Mouse (Mus musculus) hindbrain, embryonic 13.5 days (tissue): ENCODE measurements around the gene Sec63. TPM values are rescaled to one million over a fixed set of nuclear protein-coding genes. Genes with fewer than 3 reads are reported as not detected.

Source experiments
- ATAC-seq: fragments of 200-750 bp; cut with Nextera tagmentation; 2 replicates; pipeline ENCODE4 v1.8.0; 2017; ENCODE audit warnings: moderate TSS enrichment; ENCODE audit not compliant: low FRiP score
- H3K27ac ChIP-seq: fragments of 300-500 bp; sonication (generic); 2 replicates; pipeline ENCODE4 v1.5.1; 2015; ENCODE audit warnings: inconsistent platforms, mild to moderate bottlenecking, moderate library complexity
- H3K27me3 ChIP-seq: fragments of 300-500 bp; sonication (generic); 2 replicates; pipeline ENCODE4 v1.6.1; 2015; ENCODE audit warnings: mild to moderate bottlenecking, inconsistent platforms
- H3K36me3 ChIP-seq: fragments of 300-500 bp; sonication (generic); 2 replicates; pipeline ENCODE4 v1.6.1; 2015; ENCODE audit warnings: mild to moderate bottlenecking, inconsistent platforms
- H3K4me1 ChIP-seq: fragments of 300-500 bp; sonication (generic); replicated peaks from 2 replicates; pipeline ENCODE4 v1.6.1; 2015; ENCODE audit warnings: inconsistent platforms
- H3K4me2 ChIP-seq: fragments of 300-500 bp; sonication (generic); 2 replicates; pipeline ENCODE4 v1.6.1; 2015; ENCODE audit warnings: inconsistent platforms, mild to moderate bottlenecking, moderate library complexity
- H3K4me3 ChIP-seq: fragments of 300-500 bp; sonication (generic); 2 replicates; pipeline ENCODE4 v1.5.1; 2015; ENCODE audit warnings: mild to moderate bottlenecking, inconsistent platforms
- H3K9ac ChIP-seq: fragments of 300-500 bp; sonication (generic); 2 replicates; pipeline ENCODE4 v1.6.1; 2015; ENCODE audit warnings: mild to moderate bottlenecking, inconsistent platforms
- H3K9me3 ChIP-seq: fragments of 300-500 bp; sonication (generic); 2 replicates; pipeline ENCODE4 v1.6.1; 2016; ENCODE audit warnings: inconsistent platforms
- WGBS: fragments of 180-500 bp; shearing (Covaris S2); methylation state at CpG from one replicate; pipeline ENCODE4 v1.1.7; 2015; 5-methylcytosine and 5-hydroxymethylcytosine counted together
- polyA plus RNA-seq: library from polyadenylated mRNA; unstranded; fragments of >200 nt; fragmentation: Nextera tagmentation; extraction: Ambion mirVana; gene quantifications from 2 replicates; pipeline ENCODE4 v1.2.1, GENCODE M21; 2015

The Sec63 gene
- polyA plus RNA-seq, result 23.7 and 23.9 TPM in 2 replicates

DNA sequence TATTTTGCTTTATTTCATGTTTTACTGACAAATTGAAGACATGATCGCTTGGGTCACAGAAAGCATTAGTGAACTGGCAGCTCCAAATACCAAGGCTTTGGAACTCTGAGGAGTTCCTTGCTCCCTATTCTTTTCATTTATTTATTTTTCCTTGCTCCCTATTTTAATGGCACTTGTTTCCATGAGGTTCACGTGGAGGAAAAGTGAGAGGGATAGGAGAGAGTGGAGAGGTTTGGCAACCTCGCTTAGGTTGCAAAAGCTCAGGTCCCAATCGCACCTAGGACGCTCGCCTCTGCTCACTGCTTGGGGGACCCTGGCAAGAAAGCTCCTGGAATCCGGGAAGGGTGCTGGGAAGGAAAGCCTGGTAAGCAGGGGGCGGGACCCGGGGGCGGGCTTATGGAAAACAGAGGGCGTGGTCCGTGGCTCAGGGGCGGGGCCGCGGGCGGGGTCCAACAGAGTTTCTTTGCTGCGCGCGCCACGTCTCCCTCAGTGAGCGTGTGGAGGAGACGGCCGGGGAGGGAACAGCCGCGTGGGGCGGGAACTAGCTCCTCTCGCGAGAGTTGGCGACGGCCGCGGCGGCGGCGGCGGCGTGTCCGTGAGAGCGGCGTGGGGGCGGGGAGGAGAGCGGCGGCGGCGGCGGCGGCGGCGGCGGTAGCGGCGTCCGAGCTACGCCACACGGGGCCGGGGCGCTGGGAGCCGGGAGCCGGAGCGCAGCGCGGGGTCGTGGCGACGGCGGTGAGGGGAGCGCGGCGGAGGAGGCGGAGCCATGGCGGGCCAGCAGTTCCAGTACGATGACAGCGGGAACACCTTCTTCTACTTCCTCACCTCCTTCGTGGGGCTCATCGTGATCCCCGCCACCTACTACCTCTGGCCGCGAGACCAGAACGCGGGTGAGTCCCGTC is at the start of gene Sec63:
Sec63 (plus strand) TSS at position 498 of the 902 bp plus-strand sequence.
- H3K36me3 ChIP-seq, result no peaks in the 10 kb centered on the region
- ATAC-seq, result peak; percentile 97
- peak within 1 kb of the TSS; percentile 98 for H3K9ac ChIP-seq
- no peaks in the 10 kb centered on the region for H3K27me3 ChIP-seq
- H3K4me1 ChIP-seq, result peaks cover 35% of the 10 kb centered on the region
- peak within 1 kb of the TSS; percentile 96 for H3K27ac ChIP-seq
- under 1% methylated on average over 36 of the region's 81 CpGs for WGBS
- H3K4me2 ChIP-seq, result peak within 1 kb of the TSS; percentile 90
- no peaks in the 10 kb centered on the region for H3K9me3 ChIP-seq
- H3K4me3 ChIP-seq, result peak within 1 kb of the TSS; percentile 92

DNA sequence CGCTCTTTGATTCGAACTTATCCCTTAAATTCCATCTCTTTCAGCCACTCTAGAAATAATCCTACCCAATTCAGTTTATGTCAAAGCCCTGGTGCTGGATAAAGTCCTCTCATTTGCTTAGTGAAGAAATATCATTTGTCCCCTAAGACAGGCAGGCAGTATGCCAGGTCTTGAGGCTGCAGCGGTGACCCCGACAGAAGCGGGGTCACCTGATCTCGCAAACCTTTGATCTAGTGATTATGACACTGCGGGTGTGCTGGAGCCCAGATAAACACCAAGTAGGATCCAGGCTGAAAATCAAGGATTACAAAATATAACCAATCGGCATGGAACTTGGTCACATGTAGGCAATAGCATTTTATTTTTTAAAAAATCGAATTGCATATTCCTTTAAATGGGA is 46.6 kb upstream of the Sec63 start:
- ATAC-seq, result no peak
- Histone ChIP-seq H3K27ac (no peak overlapping the region), H3K9ac (no peak overlapping the region), H3K9me3 (no peaks in the 10 kb centered on the region), H3K27me3 (peaks cover 9% of the 10 kb centered on the region), H3K4me2 (no peak overlapping the region), H3K4me3 (no peak overlapping the region), H3K36me3 (no peaks in the 10 kb centered on the region), H3K4me1 (peaks cover 17% of the 10 kb centered on the region)
- 23% methylated on average over 9 of the region's 9 CpGs for WGBS

GRCm38 (mm10) chr10:42715366-42716035 is 45.8 kb upstream of the Sec63 start:
- H3K9ac ChIP-seq, result no peak overlapping the region
- no peaks in the 10 kb centered on the region for H3K9me3 ChIP-seq
- H3K4me1 ChIP-seq, result peaks cover 17% of the 10 kb centered on the region
- no peak overlapping the region for H3K27ac ChIP-seq
- no peaks in the 10 kb centered on the region for H3K36me3 ChIP-seq
- peaks cover 9% of the 10 kb centered on the region for H3K27me3 ChIP-seq
- no peak overlapping the region; the same call in 1 of the 2 replicates for H3K4me3 ChIP-seq
- ATAC-seq, result no peak
- peak overlapping the region; percentile 40 for H3K4me2 ChIP-seq
- WGBS, result 19% methylated on average over 19 of the region's 19 CpGs

DNA sequence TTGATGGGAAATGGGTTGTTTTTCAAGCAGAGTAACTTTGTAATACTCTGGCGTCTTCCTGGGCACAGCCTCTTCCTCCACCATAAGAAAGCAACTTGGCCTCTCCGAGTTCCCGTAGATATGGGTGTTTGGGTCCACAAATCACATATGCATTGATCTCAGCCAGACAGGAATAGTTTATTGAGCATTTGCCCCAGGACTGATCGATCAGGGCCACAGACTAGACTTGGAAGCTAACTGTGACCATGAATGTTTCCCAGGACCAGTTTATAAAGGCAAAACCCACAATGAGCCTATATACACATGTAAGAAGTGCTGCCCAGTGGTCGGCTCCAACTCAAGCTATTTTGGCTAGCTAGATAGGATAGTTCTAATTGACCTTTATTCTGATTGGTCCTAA is 39.2 kb upstream of the Sec63 start:
- Histone ChIP-seq H3K4me1 (no peaks in the 10 kb centered on the region), H3K27me3 (no peaks in the 10 kb centered on the region), H3K9me3 (no peaks in the 10 kb centered on the region), H3K27ac (no peak overlapping the region), H3K9ac (no peak overlapping the region), H3K36me3 (no peaks in the 10 kb centered on the region), H3K4me2 (no peak overlapping the region), H3K4me3 (no peak overlapping the region)
- ATAC-seq, result no peak
- 93% methylated on average over 5 of the region's 5 CpGs for whole genome bisulfite sequencing

DNA sequence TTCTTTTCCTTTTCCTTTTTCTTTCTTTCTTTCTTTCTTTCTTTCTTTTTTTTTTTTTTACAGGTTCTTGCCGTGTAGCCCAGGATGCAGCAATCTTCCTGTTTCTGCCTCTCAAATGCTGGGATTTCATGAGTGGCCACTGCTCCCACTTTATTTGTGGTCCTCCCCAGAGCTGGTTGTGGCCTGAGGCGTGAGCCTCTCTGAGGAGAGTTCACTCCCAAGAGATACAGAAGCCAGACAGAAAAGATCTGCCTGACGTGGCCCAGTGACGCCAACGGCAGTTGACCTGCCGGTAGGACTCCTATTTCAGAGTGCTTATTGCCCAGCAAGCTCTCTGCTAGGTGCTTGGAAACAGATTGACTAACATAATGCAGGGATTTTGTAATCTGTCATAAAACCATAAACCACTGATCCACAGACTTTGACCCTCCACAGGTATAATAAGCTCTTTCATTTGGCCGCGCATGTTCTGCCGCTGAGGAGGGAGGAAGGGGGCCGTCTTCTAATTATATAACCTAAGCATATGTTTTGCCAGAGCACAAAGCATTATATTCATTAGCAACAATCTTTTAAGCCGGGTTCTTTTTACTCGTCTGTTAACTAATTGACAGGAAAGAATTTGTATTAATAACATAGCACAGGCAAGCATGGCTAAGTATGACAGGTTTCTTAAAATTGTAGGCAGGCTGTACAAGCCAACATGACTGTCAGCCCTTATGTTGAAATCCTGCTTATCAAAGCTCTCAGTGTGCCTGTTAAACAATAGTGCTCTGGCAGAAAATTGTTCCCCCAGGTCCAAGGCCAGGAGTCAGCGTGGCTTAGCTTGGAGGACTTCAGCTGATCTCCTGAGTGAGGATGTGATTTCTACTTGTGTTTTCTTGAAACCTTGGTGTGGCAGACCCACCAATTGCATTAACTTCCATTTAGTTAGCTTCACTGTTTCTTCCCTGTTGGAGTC is 37.7 kb upstream of the Sec63 start:
- WGBS, result 73% methylated on average over 13 of the region's 13 CpGs
- H3K4me1 ChIP-seq, result no peaks in the 10 kb centered on the region
- H3K4me3 ChIP-seq, result no peak overlapping the region
- no peaks in the 10 kb centered on the region for H3K27me3 ChIP-seq
- ATAC-seq, result no peak
- H3K36me3 ChIP-seq, result no peaks in the 10 kb centered on the region
- H3K9ac ChIP-seq, result no peak overlapping the region
- H3K4me2 ChIP-seq, result no peak overlapping the region
- no peak overlapping the region for H3K27ac ChIP-seq
- H3K9me3 ChIP-seq, result no peaks in the 10 kb centered on the region

GRCm38 (mm10) chr10:42729607-42730006 is 31.7 kb upstream of the Sec63 start:
- WGBS, result 73% methylated on average over 2 of the region's 2 CpGs
- H3K4me1 ChIP-seq, result no peaks in the 10 kb centered on the region
- H3K4me2 ChIP-seq, result no peak overlapping the region
- no peaks in the 10 kb centered on the region for H3K27me3 ChIP-seq
- H3K9me3 ChIP-seq, result no peaks in the 10 kb centered on the region; the same call in 1 of the 2 replicates
- no peaks in the 10 kb centered on the region for H3K36me3 ChIP-seq
- no peak overlapping the region for H3K9ac ChIP-seq
- no peak overlapping the region for H3K4me3 ChIP-seq
- ATAC-seq, result no peak
- no peak overlapping the region for H3K27ac ChIP-seq

- Histone ChIP-seq H3K9me3 (no peaks in the 10 kb centered on the region; the same call in 1 of the 2 replicates), H3K4me2 (no peak overlapping the region), H3K27ac (no peak overlapping the region), H3K27me3 (no peaks in the 10 kb centered on the region), H3K4me3 (no peak overlapping the region), H3K9ac (no peak overlapping the region), H3K4me1 (no peaks in the 10 kb centered on the region), H3K36me3 (no peaks in the 10 kb centered on the region)
- no peak for ATAC-seq
- 66% methylated on average over 5 of the region's 5 CpGs for WGBS
Observed at GRCm38 (mm10) chr10:42734546-42735060, 26.7 kb upstream of the Sec63 start.

GRCm38 (mm10) chr10:42751813-42752212 is 9.5 kb upstream of the Sec63 start:
- Histone ChIP-seq H3K27ac (no peak overlapping the region), H3K9me3 (no peaks in the 10 kb centered on the region), H3K9ac (no peak overlapping the region), H3K36me3 (no peaks in the 10 kb centered on the region), H3K4me3 (no peak overlapping the region), H3K27me3 (no peaks in the 10 kb centered on the region), H3K4me1 (no peaks in the 10 kb centered on the region), H3K4me2 (no peak overlapping the region)
- ATAC-seq, result no peak
- 74% methylated on average over 10 of the region's 10 CpGs for WGBS

DNA sequence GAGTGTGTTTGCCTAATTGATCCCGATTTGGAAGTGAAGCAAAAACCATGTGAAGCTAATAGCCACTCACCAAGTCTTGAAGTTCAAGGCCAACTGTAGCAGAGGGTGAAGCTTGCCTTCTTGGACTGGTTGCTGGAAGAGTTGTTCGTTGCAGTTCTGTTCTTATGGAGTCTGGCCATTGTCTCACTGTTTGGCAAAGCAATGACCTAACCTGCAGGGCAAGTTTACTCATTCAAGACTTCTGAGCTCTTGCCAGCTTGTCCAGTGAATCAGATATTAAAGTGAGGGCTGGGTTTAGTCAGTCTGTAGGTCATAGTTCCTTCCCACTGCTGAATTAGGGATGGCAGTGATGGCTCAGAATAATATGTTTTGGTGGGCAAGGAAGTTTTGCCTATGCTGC is 7.0 kb upstream of the Sec63 start:
- H3K4me3 ChIP-seq, result no peak overlapping the region
- H3K9ac ChIP-seq, result no peak overlapping the region
- H3K27me3 ChIP-seq, result no peaks in the 10 kb centered on the region
- no peaks in the 10 kb centered on the region for H3K9me3 ChIP-seq
- no peak overlapping the region for H3K27ac ChIP-seq
- ATAC-seq, result no peak
- H3K4me1 ChIP-seq, result no peaks in the 10 kb centered on the region
- H3K36me3 ChIP-seq, result no peaks in the 10 kb centered on the region
- H3K4me2 ChIP-seq, result no peak overlapping the region
- WGBS, result 81% methylated on average over 2 of the region's 2 CpGs

DNA sequence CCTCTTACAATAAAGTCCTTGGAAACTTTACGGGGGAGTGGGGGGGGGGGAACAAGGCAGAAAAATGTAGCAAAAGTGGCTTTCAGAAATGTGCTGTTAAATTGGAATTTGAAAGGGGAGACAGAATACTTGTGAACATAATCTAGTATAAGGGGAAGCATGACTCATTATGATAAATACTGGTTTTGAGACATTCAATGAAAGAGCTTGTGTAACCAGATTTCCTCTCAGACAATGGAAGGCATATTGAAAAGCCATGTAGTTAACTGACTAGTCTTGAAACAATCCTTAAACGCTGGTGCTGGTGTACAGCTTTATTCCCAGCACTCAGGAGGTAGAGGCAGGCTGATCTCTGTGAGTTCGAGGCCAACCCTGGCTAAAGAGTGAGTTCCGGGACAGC is 1.6 kb upstream of the Sec63 start:
- H3K27me3 ChIP-seq, result no peaks in the 10 kb centered on the region
- peaks cover 28% of the 10 kb centered on the region for H3K4me1 ChIP-seq
- no peaks in the 10 kb centered on the region for H3K9me3 ChIP-seq
- H3K9ac ChIP-seq, result no peak overlapping the region
- no peak overlapping the region for H3K4me2 ChIP-seq
- WGBS, result 93% methylated on average over 4 of the region's 4 CpGs
- no peaks in the 10 kb centered on the region for H3K36me3 ChIP-seq
- no peak overlapping the region for H3K27ac ChIP-seq
- no peak for ATAC-seq
- H3K4me3 ChIP-seq, result no peak overlapping the region

- no peaks in the 10 kb centered on the region for H3K27me3 ChIP-seq
- H3K9me3 ChIP-seq, result no peaks in the 10 kb centered on the region
- no peaks in the 10 kb centered on the region for H3K36me3 ChIP-seq
- no peak overlapping the region for H3K9ac ChIP-seq
- H3K4me1 ChIP-seq, result peaks cover 34% of the 10 kb centered on the region
- no peak for ATAC-seq
- no peak overlapping the region for H3K4me3 ChIP-seq
- H3K27ac ChIP-seq, result no peak overlapping the region
- peak overlapping the region; percentile 60; the same call in 1 of the 2 replicates for H3K4me2 ChIP-seq
- 58% methylated on average over 8 of the region's 8 CpGs for WGBS
Observed at GRCm38 (mm10) chr10:42760329-42760728, 967 bp upstream of the Sec63 start.
